Mouse (Mus musculus) C2C12 (cell line): ENCODE results near the gene Cyp2t4.

Experiments used
- CEBPB ChIP-seq: IDR thresholded peaks from one replicate; pipeline ENCODE4 v1.6.1; 2011; ENCODE audit warnings: low read depth, mild to moderate bottlenecking, control low read depth, moderate library complexity
- CTCF ChIP-seq: IDR thresholded peaks from one replicate; pipeline ENCODE4 v1.5.1; 2011; ENCODE audit not compliant: control insufficient read depth, insufficient read depth, insufficient read length
- FOSL1 ChIP-seq: IDR thresholded peaks from one replicate; pipeline ENCODE4 v1.8.0; 2011; ENCODE audit warnings: mild to moderate bottlenecking, low read length; ENCODE audit not compliant: poor library complexity, insufficient read depth, severe bottlenecking
- MYOD1 ChIP-seq: IDR thresholded peaks from one replicate; pipeline ENCODE4 v1.6.1; 2011; ENCODE audit warnings: low read depth; ENCODE audit not compliant: control insufficient read depth, insufficient read length
- MYOG ChIP-seq: IDR thresholded peaks from one replicate; pipeline ENCODE4 v1.6.1; 2011; ENCODE audit not compliant: control insufficient read depth, insufficient read length; ENCODE audit errors: extremely low read depth
- USF1 ChIP-seq: IDR thresholded peaks from one replicate; pipeline ENCODE4 v1.6.1; 2011; ENCODE audit warnings: low read depth, mild to moderate bottlenecking, control low read depth, moderate library complexity

DNA sequence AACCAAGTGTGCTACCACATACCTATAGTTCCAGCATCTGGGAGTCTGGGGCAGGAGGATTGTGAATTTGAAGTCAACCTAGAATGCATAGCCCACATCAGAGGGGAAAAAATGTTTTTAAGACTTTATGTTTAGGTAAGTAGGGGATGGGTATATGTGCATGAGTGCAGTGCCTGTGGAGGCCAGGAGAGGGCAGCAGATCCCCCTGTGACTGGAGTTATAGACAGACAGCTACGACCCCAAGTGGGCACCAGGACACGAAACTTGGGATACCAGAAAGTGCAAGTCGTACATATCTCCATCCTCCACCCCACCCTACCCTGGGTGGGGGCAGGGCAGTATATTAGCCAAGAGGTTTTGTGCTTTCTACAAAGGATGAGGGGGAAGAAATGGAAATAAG lies 31.4 kb downstream of the Cyp2t4 start:
- TF ChIP-seq CTCF (no peak), MYOD1 (no peak), CEBPB (no peak), MYOG (no peak), FOSL1 (no peak), USF1 (no peak)
